8 mouse cellular contexts compared by ENCODE assay signal in the genomic region with DNA sequence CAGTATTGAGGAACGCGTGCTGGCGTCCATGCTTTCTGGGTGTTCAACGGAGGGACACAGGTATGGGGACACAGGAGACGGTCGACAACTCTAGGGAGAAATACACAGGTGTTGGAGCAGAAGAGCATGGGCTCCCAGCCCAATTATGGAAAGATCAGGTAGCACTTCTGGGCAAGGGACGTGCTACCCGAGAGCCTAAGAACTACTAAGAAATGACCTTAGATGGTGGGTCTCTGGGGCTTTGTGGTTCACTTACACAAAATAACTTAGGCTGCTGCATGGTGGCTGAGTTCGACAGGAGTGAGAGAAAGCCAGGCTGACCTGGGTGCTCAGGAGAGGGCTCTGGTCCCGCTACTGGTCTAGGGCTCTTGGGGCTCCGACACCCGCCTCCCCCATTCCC. TPM values are rescaled to one million over a fixed set of nuclear protein-coding genes. Genes with fewer than 3 reads are reported as not detected.
DNase-seq lines count a peak whose midpoint lies in the region; ATAC-seq and TF ChIP-seq lines count a peak whose summit lies in the region.

No protein-coding gene starts in this region.

- H3K4me2 ChIP-seq in heart, embryonic 13.5 days: peak overlapping the region; percentile 91
- peak overlapping the region; percentile 97 for H3K4me2 ChIP-seq in hindbrain, embryonic 11.5 days (replicated peaks; ENCODE audit: low read depth, low read length)

- no peaks in the 10 kb centered on the region for H3K36me3 ChIP-seq in heart, embryonic 13.5 days
- no peaks in the 10 kb centered on the region for H3K36me3 ChIP-seq in hindbrain, embryonic 11.5 days (ENCODE audit: control insufficient read depth, insufficient read depth, low read length)

- no peak for TF ChIP-seq CTCF in bone marrow macrophage, adult 2 months (IDR thresholded peaks at IDR 0.05; ENCODE audit: low read depth, low read length)

- no peak for TF ChIP-seq POLR2A in bone marrow macrophage, adult 2 months (IDR thresholded peaks at IDR 0.05; ENCODE audit: borderline replicate concordance, low read depth, low read length)

- ATAC-seq in heart, embryonic 13.5 days (ENCODE audit: extremely low read depth, insufficient number of reproducible peaks, low FRiP score, low TSS enrichment): no peak
- no peak for ATAC-seq in hindbrain, embryonic 11.5 days (ENCODE audit: low FRiP score)
- ATAC-seq in megakaryocyte progenitor cell, adult 5-6 weeks (replicated peaks; ENCODE audit: poor library complexity): peak; percentile 9; the same call in 1 of the 2 replicates

- WGBS in heart, embryonic 13.5 days: 19% methylated on average over 12 of the region's 12 CpGs
- WGBS in hindbrain, embryonic 11.5 days: 22% methylated on average over 12 of the region's 12 CpGs

- H3K4me3 ChIP-seq in heart, embryonic 13.5 days: peak overlapping the region; percentile 83
- H3K4me3 ChIP-seq in bone marrow macrophage, adult 2 months (ENCODE audit: insufficient read depth, low read length): peak overlapping the region; percentile 71
- H3K4me3 ChIP-seq in hindbrain, embryonic 11.5 days (ENCODE audit: low read depth, low read length): peak overlapping the region; percentile 59; the same call in 1 of the 2 replicates

- H3K4me1 ChIP-seq in heart, embryonic 13.5 days: peaks cover 13% of the 10 kb centered on the region
- H3K4me1 ChIP-seq in bone marrow macrophage, adult 2 months (ENCODE audit: control insufficient read depth, insufficient read depth, low read length): peaks cover 17% of the 10 kb centered on the region
- no peaks in the 10 kb centered on the region for H3K4me1 ChIP-seq in hindbrain, embryonic 11.5 days (replicated peaks; ENCODE audit: control insufficient read depth, insufficient read depth, low read length)

- peaks cover 34% of the 10 kb centered on the region for H3K27me3 ChIP-seq in heart, embryonic 13.5 days (replicated peaks)
- peaks cover 11% of the 10 kb centered on the region for H3K27me3 ChIP-seq in hindbrain, embryonic 11.5 days (ENCODE audit: control insufficient read depth, insufficient read depth, low read length)

- DNase-seq in heart, adult 8-10 months (ENCODE audit: low spot score): no peak
- DNase-seq in hindbrain, embryonic 11.5 days (ENCODE audit: low spot score): peak; percentile 30
- DNase-seq in c-Kit-positive CD71-positive TER-119-positive erythroid progenitor cells, embryonic 14.5 days (ENCODE audit: low spot score): no peak
- no peak for DNase-seq in cerebellum, adult 8-10 months
- DNase-seq in urinary bladder, postnatal 10 days (ENCODE audit: low spot score): no peak

- no peaks in the 10 kb centered on the region for H3K9me3 ChIP-seq in heart, embryonic 13.5 days
- H3K9me3 ChIP-seq in hindbrain, embryonic 11.5 days (ENCODE audit: control insufficient read depth, low read length): no peaks in the 10 kb centered on the region

- H3K27ac ChIP-seq in heart, embryonic 13.5 days (replicated peaks): no peak overlapping the region
- no peak overlapping the region for H3K27ac ChIP-seq in bone marrow macrophage, adult 2 months (ENCODE audit: insufficient read depth, low read depth, low read length)
- H3K27ac ChIP-seq in hindbrain, embryonic 11.5 days (ENCODE audit: low read depth, low read length): no peak overlapping the region

- H3K9ac ChIP-seq in heart, embryonic 13.5 days: peak overlapping the region; percentile 87; the same call in 1 of the 2 replicates
- H3K9ac ChIP-seq in hindbrain, embryonic 11.5 days (ENCODE audit: low read depth, low read length): no peak overlapping the region

RNA-seq across cellular contexts. Expression of gene Parp14, which starts 0.6 kb away (rescaled TPM):
- 0.75 and 0.80 TPM in 2 replicates for polyA plus RNA-seq in heart, embryonic 13.5 days (2015; fragmentation: Nextera tagmentation; extraction: Ambion mirVana)
- total RNA-seq in heart, adult 8-10 months (2022): 10 to 100 TPM in 2 of 4 experiments, 1 to 10 TPM in 2; 8.3 to 12.5 (median 10.3) TPM
- 134 and 148 TPM in 2 replicates for polyA plus RNA-seq in bone marrow macrophage, adult 2 months (2012; ENCODE audit: insufficient read depth, insufficient read length, missing spikeins)
- polyA plus RNA-seq in hindbrain, embryonic 11.5 days (2014; fragmentation: Nextera tagmentation; extraction: Ambion mirVana): 0.25 and 0.47 TPM in 2 replicates
- 8.2 and 10.5 TPM in 2 replicates for total RNA-seq in megakaryocyte progenitor cell, adult 5-6 weeks (2015)
- 9.4 and 14.5 TPM in 2 replicates for total RNA-seq in megakaryocyte progenitor cell, adult 5-6 weeks (2017)

Comparison
In these comparisons a context has a peak if more than half of its experiments do, and no peak if none do; other contexts are left out.
1. RNA of gene Parp14, which starts 0.6 kb away (polyA plus RNA-seq): 134 to 148 TPM in bone marrow macrophage, adult 2 months; 0.75 to 0.80 TPM in heart, embryonic 13.5 days and 0.25 to 0.47 TPM in hindbrain, embryonic 11.5 days; every median in the first group is over 10 times any median in the second.
2. Peak in every context shown above with its lines, with median percentiles within 50 percentile points of each other: H3K4me3 ChIP-seq.